Mouse (Mus musculus): Measurements from ENCODE around the gene Snx1.

Snx1 gene

GRCm38 (mm10) chr9:66090593-66091244 is 35.7 kb downstream of the Snx1 start:
- no peak for DNase-seq (ENCODE audit: low read depth in 1 of 2, low spot score in 2 of 2)

DNA sequence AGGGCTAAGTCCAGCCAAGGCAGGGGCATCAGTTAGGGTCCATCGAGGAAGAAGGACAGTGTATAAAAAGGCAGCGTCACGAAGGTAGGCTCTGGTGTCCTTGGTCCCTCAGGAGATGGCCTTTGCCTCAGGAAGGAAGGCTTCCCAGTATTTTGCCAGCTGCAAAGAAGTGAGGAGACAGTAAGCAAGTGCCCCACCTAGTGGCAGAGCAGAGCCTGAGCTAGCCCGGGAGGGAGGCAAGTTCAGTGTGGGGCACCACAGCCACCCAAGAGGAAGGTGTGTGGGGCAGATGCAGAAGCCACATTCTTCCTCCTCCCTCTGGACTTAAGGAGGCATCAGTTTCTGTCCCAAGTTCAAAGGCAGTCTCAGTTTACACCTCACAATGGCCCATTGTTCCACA is 38.0 kb downstream of the Snx1 start:
- no peak for DNase-seq (ENCODE audit: low read depth in 1 of 2, low spot score in 2 of 2)

- DNase-seq (ENCODE audit: low read depth in 1 of 2, low spot score in 2 of 2) = no peak
These were observed 39.3 kb downstream of the Snx1 start for GRCm38 (mm10) chr9:66087062-66087461.

DNA sequence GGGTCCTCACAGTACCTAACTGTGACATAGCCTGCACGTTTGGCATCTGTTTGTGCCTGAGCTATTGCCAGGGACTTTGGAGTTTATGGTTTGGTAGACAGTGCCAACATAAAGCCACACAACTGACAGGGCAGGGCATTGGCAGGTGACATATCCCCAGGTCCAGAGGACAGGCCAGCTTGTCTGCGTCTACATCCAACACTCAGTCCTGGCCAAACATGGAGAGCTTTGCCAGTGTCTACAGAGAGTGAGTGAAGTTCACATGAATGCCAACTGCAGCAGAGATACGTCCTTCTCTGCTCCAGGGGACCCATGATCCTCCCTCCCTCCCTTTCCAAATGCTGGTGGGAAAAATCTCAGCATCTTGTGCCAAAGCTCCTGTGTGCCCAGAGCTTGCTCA is 42.2 kb downstream of the Snx1 start:
- DNase-seq (ENCODE audit: low read depth in 1 of 2, low spot score in 2 of 2) = no peak

DNA sequence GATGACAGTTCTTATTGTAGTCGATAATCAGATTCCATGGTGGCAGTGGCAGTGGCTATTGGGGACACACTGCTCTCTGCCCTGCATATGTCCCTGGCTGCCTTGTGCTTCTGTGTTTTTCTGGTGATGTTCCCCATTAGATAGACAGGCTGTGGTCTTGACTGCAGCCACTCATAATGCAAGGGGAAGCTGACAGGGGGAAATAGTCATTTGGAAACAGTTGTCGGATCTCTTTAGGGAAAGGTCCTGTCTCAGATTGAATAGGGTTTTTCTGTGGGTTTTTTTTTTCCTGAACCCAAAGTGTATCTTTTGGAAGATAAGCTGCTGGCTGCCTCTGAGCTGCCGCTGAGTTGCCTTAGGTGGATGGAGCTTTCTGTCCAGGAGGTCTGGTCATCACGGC is 44.4 kb downstream of the Snx1 start:
- no peak for DNase-seq (ENCODE audit: low read depth in 1 of 2, low spot score in 2 of 2)

DNA sequence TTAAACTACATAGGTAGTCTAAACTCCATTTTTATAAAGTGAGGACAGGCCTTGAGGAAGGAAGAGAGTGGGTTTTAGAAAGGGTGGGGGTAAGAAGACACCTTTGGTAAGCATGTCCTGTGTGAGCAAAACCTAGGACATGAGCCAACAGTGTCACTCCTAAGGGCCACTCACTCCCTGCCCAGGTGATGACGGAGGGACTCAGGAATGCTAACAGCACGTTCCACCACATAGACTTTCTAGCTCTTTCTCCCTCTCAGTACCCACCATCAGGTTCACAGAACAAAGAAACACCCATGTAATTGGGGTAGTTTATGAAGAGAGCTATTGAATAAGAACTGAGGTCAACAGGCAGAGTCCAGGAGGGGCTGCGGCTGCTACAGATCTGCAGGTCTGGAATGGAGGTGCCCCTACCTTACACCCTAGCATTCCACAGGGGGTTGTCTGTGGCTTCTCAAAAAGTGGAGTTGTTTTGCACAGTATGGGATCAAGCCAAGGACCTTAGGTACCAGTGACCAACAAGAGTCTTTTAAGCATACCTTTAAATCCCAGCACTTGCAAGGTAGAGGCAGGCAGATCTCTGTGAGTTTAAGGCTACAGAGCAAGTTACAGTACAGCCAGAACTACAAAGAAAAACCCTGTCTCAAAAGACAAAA is 45.5 kb downstream of the Snx1 start:
- DNase-seq (ENCODE audit: low read depth in 1 of 2, low spot score in 2 of 2) = no peak

- no peak for DNase-seq (ENCODE audit: low read depth in 1 of 2, low spot score in 2 of 2)
These were observed 47.9 kb downstream of the Snx1 start for GRCm38 (mm10) chr9:66078493-66078892.

DNA sequence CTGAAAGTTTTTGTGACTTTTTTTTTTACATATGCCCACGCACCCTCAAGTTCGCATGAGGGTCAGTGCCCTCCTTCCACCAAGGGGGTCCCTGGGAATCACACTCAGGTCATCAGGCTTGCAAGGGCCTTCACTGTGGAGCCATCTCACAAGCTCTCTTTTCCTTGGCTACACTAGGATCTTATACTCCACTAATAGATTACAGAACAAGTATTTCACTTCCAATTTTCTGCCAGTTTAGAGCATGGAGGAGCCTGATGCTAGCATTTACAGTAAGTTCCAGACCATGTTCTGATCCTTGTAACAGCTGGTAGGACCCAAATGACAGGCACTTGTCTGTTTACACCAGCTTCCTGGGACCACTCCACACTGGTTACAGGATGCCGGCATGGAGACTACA is 48.3 kb downstream of the Snx1 start:
- DNase-seq (ENCODE audit: low read depth in 1 of 2, low spot score in 2 of 2) = no peak

DNA sequence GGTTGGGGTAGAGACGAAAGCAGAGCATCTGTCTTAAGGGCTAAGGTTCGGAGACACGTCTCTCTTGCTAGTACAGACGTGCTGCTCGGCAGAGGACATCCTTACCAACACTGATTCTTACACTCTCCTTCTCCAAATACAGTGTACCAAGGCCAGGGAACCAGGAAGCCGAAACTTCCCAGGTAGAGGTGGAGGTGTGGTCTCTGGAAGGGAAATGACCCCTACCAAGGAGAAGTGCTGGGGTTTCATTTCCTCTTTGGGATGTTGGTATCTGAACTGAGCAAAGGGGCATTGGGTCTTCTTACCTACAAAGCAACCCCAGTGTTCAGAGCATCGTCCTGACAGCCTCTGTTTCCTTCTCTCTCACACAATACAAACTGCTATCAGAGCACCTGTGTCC is 53.6 kb downstream of the Snx1 start:
- no peak for DNase-seq (ENCODE audit: low read depth in 1 of 2, low spot score in 2 of 2)

- DNase-seq (ENCODE audit: low read depth in 1 of 2, low spot score in 2 of 2) = no peak
These were observed 56.2 kb downstream of the Snx1 start for GRCm38 (mm10) chr9:66070151-66070550.

DNA sequence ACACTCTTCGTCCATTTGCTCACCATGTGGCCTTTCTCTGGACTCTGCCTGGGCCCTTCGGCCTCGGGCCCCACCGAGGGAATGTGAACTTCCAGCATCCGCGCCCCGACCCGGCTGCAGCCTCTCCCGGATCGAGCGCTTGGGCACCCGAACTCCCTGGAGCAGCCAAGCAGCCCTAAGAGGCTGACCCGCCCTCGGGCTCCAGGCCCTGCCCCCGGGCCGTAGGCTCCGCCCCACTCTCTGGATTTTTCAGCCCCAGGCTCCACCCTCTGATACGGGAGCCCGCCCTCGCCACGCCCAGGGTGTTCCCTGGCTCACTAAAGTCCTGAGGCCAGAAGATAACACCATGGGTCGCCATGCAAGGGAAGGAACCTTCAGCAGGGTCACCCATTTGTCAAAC is 56.8 kb downstream of the Snx1 start, which contains the start of gene Snx22:
Snx22 (minus strand) TSS at position 137 of the 400 bp plus-strand sequence.
- peak; percentile 48 to 57 for DNase-seq (ENCODE audit: low read depth in 1 of 2, low spot score in 2 of 2)

DNA sequence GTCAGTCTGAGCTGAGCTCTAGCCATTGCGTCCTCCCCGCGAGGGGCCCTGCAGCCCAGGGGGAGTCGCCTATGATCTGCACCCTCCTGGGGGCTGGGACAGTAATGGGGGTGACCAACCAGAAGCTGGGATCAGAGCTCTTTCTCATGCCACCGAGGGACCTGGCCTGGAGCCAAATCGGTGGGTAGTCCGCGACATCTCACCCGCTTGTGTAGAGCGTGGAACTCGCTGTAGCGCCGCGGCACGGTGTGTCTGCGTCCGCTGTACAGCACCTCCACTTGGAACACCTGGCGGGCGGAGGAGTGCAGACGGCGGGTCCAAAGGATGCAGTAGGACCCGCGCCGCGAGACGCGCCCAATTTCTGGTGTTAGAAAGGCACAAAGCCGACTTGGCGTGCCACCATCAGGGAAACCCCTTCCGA is 57.4 kb downstream of the Snx1 start:
- DNase-seq (ENCODE audit: low read depth in 1 of 2, low spot score in 2 of 2) = no peak

GRCm38 (mm10) chr9:66068056-66068455 is 58.3 kb downstream of the Snx1 start:
- DNase-seq (ENCODE audit: low read depth in 1 of 2, low spot score in 2 of 2) = no peak

GRCm38 (mm10) chr9:66067542-66067941 is 58.8 kb downstream of the Snx1 start:
- DNase-seq (ENCODE audit: low read depth in 1 of 2, low spot score in 2 of 2) = no peak

GRCm38 (mm10) chr9:66066791-66067190 is 59.6 kb downstream of the Snx1 start:
- DNase-seq (ENCODE audit: low read depth in 1 of 2, low spot score in 2 of 2) = no peak

GRCm38 (mm10) chr9:66064316-66064715 is 62.1 kb downstream of the Snx1 start:
- no peak for DNase-seq (ENCODE audit: low read depth in 1 of 2, low spot score in 2 of 2)

DNA sequence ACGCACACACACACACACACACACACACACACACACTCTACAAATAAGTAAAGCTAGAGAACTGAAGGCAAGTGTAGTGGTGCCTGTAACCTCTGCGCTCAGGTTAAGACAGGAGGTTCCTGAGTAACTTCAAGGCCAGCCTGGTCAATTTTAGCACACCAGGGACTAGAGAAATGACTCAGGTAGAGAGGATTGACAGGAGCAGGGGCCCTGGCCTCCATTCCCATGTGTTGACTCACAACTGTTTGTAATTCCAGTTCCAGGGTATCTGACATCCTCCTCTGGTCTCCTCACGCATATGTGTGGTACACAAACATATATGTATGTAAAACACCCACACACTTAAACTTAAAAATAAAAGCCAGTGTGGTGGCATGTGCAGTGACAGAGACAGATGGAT is 62.9 kb downstream of the Snx1 start:
- no peak for DNase-seq (ENCODE audit: low read depth in 1 of 2, low spot score in 2 of 2)

GRCm38 (mm10) chr9:66061656-66062055 is 64.7 kb downstream of the Snx1 start:
- DNase-seq (ENCODE audit: low read depth in 1 of 2, low spot score in 2 of 2) = no peak

- no peak for DNase-seq (ENCODE audit: low read depth in 1 of 2, low spot score in 2 of 2)
These were observed 65.4 kb downstream of the Snx1 start for GRCm38 (mm10) chr9:66060986-66061385.

- no peak for DNase-seq (ENCODE audit: low read depth in 1 of 2, low spot score in 2 of 2)
These were observed 66.1 kb downstream of the Snx1 start for GRCm38 (mm10) chr9:66060308-66060647.

GRCm38 (mm10) chr9:66059583-66060307 is 66.6 kb downstream of the Snx1 start, which contains the start of gene Ppib:
Gene Ppib, plus strand, starts transcription at chr9:66060222.
- peak; percentile 91 to 92 for DNase-seq (ENCODE audit: low read depth in 1 of 2, low spot score in 2 of 2)

DNA sequence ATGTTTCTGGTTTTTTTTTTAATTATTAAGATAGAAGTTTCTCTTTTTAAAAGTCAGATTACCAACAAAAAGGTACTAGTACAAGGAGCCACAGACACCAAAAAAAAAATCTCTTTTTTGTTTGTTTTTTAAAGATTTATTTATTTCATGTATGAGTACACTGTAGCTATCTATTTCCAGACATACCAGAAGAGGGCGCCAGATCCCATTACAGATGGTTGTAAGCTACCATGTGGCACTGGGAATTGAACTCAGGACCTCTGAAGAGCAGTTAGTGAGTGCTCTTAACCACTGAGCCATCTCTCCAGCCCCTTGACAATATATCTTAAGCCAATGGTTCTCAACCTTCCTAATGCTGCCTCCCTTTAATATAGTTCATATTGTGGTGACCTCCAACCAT is 72.8 kb downstream of the Snx1 start:
- DNase-seq (ENCODE audit: low read depth in 1 of 2, low spot score in 2 of 2) = no peak
